Mouse (Mus musculus) right cerebral cortex, postnatal 36 days (tissue): ENCODE data around the gene Xxylt1.

Experiments
- DNase-seq, 2 experiments: peaks; one replicate each; pipeline ENCODE4 v3.0.0; 2022; ENCODE audit warnings: low spot score in 2 of 2, mixed read lengths in 1 of 2

The Xxylt1 gene

DNA sequence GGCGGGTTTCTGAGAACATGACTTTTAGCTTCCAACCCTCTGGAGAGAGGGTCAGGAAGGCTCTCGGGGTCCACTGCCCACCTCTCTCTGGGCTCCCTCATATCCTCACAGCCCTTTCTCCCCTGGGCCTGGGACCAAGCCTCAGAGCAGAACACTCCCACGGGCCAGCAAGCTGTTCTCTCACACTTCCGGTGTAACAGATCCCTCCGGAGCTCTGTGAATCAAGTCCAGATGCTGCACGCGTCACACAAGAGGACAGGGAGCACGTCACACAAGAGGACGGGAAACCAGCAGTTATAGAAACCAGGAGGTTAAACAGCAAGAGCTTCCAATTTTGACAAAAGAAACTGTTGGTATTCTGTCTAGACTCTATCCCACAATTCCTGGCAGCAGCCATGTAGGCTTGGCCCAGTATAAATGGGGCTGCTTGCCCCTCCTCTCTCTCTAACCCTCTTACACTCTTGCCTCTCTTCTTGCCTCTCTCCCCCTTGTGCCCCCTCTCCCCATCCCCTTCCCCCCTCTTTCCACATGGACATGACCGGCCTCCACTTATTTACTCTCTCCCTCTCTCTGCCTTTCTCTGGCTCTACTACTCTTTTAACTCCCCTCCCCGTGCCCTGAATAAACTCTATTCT lies 19.9 kb downstream of the Xxylt1 start:
- DNase-seq = no peak

DNA sequence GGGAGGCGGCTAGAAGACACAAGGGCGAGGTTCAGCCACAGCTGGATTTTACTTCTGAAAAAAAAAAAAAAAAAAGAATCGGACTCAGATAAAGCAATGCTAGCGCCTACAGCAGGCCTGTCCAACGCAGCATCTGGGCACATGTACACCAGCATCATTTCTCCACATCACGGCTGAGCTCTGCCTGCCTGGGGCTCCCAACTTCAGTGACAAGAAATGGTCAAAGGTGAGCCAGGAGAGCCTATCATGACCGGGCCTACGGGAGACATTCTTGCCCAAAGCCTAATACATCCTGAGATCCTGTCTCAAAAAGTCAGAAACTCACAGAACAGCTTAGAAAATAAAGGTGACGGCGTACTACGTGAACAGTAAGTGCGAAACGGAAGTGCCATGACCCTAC lies 20.5 kb downstream of the Xxylt1 start:
- no peak for DNase-seq

DNA sequence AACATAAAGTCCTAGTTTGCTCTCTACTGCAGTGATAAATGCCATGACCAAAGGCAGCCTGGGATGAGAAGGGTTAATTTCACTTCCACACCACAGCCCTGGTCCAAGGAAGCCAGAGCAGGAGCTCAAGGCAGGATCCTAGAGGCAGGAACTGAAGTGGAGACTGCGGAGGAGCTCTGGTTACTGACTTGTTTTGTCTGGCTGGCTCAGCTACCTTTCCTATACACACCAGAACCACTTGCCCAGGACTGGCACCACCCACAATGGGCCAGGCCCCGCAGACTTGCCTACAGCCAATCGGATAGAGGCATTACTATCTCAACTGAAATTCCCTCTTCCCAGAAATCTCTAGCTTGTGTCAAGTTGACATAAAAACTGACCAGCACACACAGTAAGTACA lies 21.0 kb downstream of the Xxylt1 start:
- DNase-seq = no peak

DNA sequence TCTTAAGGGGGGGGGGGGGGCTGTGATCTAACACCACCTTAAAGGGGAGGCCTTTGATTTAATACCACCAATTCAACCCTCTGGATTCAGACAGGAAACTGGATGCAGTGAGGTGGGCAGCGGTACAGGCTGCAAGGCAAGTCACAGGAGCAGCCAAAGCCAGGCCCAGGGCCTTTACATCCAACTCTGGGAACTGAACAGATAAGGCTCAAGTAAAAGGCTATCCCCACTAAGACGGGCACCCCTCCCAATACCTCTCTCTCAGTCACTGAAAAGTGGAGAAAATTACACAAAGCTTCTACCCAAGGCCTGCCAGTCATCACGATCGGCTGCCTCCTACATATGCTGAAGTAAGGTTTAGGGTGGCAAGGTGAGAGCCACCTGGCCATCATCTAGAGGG lies 21.5 kb downstream of the Xxylt1 start:
- no peak for DNase-seq

DNA sequence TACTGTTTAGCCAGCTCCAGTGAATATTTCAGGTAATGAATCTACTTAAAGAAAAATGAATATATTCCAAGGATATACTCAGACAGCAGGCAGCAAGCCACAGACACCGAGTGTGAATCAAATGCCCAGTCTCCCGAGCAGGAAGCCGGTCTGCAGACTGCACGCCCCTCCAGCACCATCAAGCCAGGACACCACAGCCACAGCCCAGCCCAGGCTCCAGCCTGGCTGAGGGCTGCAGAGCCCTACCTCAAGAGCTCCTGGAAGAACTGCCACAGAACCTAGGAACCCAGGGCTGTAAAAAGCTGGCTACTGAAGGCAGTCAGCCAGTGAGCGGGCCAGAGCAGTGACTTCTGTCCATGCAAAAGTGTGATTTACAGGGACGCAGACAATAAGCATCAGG lies 28.4 kb downstream of the Xxylt1 start:
- no peak for DNase-seq

DNA sequence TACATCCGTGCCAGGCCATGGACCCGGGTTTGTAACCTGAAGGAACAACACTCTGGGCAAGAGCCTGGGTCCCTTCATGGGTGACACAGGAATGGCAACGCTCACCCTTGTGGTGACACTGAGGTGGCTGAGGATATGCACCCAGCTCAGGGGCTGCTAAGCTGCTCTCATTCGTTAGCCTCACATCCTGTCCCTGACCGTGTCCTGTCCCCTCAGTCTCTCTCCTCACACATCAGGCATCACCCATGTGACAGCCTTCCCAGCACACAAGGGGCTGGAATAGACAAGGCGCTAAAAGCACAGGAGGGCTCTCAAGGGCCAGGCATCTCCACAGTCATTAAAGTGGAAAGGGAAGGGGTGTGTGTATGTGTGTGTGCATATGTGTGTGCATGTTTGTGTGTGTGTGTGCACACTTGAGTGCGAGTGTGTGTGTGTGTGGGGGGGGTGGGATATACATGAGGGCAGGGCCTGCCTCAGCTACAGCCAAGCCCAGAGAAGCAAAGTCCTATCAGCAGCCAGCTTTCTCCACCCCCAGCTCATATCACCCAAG lies 29.0 kb downstream of the Xxylt1 start:
- DNase-seq = no peak

DNA sequence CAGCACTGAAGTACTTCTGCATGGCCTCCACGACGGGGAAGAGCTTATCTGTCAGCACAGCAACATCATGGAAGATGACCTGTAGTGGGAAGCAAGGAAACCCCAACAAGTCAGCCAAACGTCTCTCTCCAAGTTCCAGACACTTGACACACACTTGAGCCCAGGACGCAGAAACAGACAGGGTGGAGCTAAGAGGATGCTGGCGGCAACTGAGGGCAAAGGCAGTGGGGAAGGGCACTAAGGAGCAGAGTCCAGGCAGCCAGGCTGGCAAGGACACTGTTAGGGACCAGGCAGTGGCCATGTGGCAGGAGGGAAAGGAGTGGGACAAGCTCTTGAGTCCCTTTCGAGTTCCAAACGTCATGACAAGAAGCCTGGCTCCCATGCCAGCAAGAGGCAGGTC lies 30.5 kb downstream of the Xxylt1 start:
- DNase-seq = no peak

DNA sequence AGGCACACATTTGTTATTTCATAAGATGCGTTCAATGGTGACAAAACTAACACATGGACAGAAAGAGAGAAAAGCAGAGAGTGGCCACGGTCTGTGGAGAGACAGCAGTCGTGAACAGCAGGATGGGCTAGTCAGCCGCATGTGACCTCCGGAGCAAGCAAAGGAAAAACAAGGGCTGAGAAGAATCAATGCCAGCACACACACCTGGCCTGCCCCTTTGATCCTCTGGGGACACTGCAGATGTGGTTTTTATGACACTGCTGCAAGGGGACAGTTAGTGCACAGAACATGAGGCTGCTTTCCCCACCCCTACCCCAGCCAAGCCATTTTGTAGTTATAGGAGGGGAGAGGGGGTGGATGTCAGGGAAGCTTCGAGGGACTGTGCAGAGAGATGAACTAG lies 33.0 kb downstream of the Xxylt1 start:
- no peak for DNase-seq

DNA sequence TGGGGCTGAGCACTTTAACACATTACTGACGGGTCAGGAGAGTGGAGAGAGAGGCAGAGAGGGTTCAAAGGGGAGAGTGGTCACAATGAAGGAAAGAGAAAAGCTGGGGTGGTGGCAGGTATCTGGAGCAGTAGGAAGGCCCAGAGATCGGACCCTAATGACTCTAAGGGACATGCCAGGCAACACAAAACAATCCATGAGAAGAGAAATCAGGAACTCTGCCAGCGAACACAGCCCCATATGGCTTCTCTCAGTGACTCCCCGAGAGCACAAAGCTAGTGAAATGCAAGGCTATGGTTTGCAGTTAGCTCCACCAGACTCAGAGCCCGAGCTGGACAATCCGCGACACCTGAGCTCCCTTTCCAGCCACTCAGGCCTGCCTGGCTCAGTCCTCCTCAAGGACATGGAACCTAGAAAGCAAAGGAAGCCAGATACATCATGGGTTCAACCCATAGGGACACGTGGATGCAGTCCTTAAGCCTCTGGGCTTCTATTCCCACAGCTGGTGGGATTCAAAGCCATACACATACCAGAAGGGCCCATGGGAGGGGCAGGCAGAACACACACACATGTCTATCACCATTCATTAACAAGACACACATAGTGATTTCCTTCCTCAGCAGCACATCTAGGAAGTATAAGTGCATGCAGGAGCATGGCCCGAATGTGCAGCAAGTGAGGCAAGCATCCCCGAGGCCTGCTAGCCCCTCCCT lies 33.9 kb downstream of the Xxylt1 start:
- no peak for DNase-seq

DNA sequence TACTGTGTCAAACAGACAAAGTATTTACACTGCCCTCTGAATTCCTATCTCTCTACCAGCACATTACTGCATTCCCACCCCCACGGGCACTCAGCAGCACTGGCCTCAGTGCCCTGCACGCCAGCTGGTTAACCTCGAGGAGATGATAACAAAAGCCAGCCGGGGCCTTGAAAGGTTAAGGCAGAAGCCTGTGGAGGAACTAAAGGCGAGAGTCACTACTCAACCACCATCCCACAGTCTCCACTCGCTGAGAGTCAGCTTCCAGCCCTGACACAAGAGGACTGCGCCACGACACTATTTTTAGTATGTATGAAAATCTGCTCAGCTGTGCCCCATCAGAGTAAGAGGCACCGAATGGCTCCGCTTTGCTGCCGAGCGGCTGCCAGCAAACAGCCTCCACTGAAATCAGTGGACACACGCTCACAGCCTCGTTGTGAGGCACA lies 35.0 kb downstream of the Xxylt1 start:
- no peak for DNase-seq

DNA sequence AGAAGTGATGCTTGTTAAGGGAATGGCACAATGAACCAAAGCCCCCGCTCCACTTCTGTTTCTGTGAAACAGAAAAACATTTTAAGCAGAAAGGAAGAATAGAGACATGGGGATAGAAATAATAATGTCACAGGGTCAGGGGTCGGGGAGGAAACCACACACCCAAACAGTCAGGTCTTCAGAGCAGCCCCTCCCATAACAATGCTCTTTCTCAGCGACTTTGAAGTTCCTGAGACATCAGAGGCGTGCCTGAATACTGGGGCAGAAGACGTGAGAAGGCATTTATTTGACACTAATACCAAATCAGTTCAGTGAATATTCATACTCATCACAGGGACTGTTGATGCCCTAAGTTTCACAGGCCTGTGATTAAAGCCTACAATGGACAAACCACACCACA lies 36.0 kb downstream of the Xxylt1 start:
- no peak for DNase-seq

DNA sequence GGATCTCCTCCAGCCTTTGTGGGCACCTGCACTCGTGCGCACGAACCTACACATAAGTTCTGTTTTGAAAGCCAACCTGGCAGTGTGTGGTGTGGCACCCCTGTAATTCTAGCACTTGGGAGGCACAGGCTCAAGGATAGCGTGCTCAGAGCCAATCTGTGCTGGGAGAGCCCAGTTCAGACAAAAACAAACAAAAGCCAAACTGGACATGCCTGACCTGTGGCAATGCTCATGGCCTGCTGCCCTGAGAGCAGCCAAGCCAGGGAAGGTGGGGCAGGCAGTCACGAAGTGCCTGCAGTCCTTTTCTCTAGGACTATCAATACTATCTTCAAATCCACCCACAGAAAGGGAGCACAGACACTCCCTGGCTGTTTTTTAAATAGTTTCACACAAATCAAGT lies 38.1 kb downstream of the Xxylt1 start:
- DNase-seq = no peak

DNA sequence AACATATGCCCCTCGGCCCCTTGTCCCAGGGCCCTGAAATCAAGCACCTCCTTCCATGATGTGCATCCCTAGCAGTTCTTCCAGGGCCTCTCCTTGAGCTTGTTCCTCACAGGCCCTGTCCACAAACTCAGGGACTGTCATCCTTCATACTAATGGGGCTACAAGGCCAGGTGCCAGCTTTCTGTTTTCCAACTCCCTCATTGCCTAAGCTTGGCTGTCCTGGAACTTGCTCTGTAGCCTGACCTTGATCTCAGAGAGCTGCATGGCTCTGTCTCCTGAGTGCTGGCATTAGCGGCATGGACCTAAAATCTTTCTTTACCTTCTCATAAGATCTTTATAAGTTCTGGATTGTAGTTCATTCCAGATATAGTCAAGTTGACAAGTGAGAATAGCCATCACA lies 39.7 kb downstream of the Xxylt1 start:
- no peak for DNase-seq

DNA sequence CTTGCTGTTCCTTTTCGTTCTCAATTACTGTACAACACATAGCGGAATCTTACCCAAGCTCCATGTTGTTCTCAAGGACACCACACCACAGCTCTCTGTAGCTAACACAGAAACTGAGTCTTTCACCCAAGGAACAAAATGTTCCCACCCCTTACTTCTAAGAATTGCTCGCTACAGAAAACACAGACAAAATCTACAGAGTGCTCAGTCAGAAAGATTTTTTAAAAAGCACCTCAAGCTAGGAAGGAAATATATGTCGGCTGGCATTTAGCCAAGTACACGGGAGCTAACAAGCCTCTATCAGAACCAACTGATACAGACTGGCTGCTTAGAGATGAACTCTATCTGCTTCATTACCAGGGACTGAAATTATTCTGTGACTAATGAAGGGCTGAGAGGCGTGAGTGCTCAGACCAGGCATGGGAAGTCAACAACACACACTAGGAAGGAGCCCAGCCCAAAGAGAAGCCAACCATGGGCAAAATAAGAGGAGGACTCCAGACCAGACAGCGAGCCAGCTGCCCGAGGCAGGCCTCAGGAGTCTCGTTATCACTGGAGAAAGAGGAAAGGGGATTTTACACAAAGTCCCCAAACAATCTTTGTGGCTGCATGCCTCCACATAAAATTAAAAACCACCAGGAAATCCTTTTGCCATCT lies 41.3 kb downstream of the Xxylt1 start:
- no peak for DNase-seq

DNA sequence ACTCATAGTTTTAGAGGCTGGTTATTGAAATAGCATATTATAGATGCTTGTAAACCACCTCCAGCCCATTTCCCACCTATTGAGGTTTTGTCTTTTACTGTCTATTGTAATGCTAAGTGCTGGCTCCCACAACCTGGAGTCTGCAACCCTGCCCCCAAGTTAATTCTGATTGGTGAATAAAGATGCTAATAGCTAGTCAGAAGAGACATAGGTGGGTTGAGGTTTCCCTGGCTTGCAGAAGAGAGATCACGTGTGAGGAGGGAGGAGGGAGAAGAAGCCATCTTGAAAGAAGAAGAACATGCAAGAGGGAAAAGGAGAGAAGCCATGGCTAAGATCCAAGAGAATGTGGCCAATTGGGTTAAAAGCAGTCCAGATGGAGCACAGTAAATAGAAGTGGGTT lies 43.8 kb downstream of the Xxylt1 start:
- DNase-seq = no peak

DNA sequence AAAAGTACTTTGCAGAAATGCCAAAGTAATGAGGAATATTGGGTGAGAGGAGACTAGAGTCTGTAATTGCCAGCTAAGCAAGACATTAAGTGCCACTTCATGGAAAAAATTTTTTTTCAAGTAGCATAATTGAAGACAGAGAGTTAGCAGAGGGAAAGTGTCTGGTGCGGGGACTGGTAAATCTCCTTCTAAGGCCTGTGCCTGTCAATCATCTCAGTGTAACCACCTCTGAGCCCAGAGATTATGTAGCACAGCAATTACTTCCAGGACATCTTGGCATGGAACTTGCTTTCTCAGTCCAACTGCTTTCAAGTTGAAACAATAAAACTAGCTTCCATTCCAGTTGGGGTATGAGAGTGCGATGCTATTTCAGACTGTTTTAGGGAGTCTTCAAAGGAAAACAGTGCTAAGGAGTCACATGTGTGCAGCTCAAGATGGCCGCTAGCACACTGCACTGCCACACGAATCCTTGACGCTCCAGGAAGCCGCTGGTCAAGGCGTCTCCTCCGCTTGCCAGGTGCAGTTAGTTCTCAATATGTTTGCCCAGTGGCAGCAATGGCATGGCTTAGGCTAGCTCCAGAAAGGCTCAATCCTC lies 45.5 kb downstream of the Xxylt1 start:
- no peak for DNase-seq

DNA sequence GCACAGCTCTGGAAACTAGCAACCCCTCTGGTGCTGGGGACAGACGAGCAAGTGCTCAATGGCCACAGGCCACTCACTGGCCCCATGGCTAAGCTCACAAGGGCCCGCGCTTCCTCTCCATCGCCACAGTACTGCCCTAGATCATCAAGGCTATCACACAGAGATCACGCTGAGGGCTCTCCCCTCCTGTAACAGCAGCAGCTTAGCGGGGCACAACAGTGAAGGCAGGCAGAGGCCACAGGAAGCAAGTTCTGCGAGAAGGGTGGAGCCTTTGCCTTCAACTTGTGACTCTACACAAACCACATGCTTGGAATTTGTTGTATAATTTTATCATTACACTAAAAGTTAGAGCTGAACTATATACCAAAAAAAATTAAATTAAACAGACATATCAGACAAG lies 46.0 kb downstream of the Xxylt1 start:
- no peak for DNase-seq

DNA sequence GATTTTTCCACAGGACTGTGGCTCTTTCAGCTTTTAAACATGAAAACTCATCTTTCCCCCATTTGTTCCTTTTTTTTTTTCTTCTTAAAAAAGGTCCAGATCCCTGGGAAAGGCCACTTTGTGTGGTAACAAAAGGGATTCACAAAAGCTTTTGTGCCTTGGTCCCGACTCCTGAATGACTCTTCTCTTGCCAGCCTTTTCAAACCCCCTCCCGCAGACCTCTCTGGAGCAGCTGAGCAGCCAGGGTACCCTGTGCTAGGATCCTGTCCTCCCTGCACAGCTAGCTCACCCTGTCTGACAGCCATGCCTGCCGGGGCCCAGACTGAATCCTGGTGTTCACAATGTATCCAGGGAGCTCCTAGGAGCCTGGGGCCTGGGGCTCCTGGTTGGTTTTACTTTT lies 47.2 kb downstream of the Xxylt1 start:
- no peak for DNase-seq

DNA sequence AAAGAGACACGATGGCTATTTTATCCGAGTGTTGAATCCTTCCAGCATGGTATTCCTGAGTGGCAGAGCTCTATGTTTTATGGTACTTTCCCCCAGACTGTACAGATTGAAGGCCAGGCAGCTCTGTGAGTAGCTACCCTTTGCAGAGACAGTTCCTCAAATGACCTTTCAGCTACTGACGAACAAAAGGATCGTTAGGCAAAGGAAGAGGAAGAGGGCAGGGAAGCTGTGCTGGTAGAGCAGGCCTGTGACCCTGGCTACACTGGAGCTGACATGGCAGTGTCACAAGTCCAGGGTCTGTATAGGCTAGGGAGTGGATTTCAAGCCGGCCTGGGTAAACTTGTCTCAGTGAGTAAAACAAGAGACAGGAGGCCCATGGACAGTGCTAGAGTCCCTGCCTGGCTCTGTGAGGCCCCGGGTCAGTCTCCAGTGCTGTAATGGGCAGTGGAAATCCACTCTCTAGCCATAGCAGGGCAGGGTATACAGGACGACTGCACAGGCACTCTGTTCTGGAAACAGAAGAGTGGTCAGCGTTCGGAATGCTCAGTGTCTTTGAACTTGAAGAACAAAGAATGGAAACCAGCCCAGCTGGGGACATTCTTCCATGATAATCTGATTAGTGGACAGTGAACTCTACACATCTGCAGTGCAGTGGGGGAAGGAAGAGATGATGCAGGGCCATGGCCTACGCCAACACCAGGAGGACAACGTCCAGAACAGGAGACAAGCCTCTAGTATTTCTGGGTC lies 51.3 kb downstream of the Xxylt1 start:
- DNase-seq = no peak

DNA sequence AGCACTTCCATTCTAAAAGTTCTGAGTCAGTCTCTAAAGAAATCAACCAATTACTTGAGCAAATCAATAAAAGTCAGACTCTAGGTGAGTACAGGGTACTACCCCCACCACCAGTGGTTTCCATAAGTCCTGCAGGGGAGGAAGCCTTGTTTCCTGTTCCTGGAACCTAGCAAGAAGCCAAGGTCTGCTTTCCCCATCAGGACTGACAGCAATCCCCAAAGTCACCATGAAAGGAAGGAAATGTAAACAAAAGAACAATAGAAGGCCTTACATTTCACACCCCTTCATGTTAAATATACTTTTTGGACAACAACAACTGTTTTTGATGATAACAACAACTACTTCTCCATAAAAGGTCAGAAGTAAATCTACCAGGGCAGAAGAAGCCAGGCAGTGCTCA lies 53.6 kb downstream of the Xxylt1 start:
- DNase-seq = no peak

DNA sequence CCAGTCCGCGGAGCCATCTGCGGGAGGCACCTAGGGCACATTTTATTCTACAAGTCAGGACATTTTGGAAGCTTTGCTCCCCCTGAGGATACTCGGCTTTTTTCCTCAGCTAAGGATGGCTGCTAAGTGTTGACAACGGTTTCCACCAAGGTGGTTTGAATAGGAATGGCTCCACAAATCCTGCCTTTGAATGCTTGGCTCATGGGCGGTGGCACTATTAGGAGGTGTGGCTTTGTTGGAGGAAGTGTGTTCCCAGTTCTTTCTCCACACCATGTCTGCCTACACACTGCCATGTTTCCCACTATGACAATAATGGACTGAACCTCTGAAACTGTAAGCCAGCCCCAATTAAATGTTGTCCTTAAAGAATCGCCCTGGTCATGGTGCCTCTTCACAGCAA lies 55.7 kb downstream of the Xxylt1 start:
- DNase-seq = no peak

DNA sequence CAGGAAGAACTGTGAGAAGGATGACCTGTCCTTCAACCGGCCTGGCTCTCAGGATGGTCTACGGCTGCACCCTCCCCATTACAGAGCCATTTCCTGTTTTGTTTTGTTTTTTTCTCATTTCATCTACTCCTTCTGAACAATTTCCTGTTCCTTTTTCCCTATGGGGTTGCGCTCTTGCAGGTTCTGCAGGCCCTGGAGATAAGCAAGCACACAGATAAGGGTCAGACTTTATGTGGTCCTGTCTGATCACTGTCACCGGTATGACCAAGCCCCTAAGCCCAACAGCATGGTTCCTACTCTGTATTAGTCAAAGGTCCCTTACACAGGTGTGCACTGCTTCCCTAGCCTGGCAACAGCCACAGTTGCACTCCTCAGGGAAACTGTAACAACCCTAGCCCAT lies 56.2 kb downstream of the Xxylt1 start:
- no peak for DNase-seq
